Mouse (Mus musculus) neutrophil, adult 65 days (primary cell): ENCODE data around the gene Abt1. TPM values are rescaled to one million over a fixed set of nuclear protein-coding genes. Genes with fewer than 3 reads are reported as not detected.

Experiments
- total RNA-seq: library from RNA; stranded (reverse); gene quantifications from 2 replicates; pipeline ENCODE4 v1.2.4, GENCODE M21; 2023

The Abt1 gene
- total RNA-seq, result 9.1 and 10.2 TPM in 2 replicates

GRCm38 (mm10) chr13:23423286-23424051 lies at the start of gene Abt1:
TSS of gene Abt1 (minus strand) at chr13:23423866.

GRCm38 (mm10) chr13:23465600-23466109 lies 42.0 kb upstream of the Abt1 start, which contains the start of gene Btn1a1:
TSS of gene Btn1a1 (minus strand) at chr13:23465901.

GRCm38 (mm10) chr13:23368583-23369420 lies 54.9 kb downstream of the Abt1 start, which contains the start of gene Zfp322a:
TSS of gene Zfp322a (minus strand) at chr13:23369208.

Other genes starting within 250 kb of the Abt1 start
- not detected in 2 replicates for gene Vmn1r220, start 235.9 kb downstream of the Abt1 start, total RNA-seq
- gene Vmn1r221, start 209.7 kb downstream of the Abt1 start, total RNA-seq, result not detected in 2 replicates
- not detected in 2 replicates for gene Vmn1r222, start 187.9 kb downstream of the Abt1 start, total RNA-seq
- gene Vmn1r223, start 176.7 kb downstream of the Abt1 start, total RNA-seq, result not detected in 2 replicates
- 7.8 and 8.0 TPM in 2 replicates for gene Zfp322a, start 54.7 kb downstream of the Abt1 start, total RNA-seq
- gene Btn1a1, start 42.0 kb upstream of the Abt1 start, total RNA-seq, result not detected in 2 replicates
- not detected in 2 replicates for gene Btn2a2, start 65.0 kb upstream of the Abt1 start, total RNA-seq
- gene Hist1h4h, start 107.2 kb upstream of the Abt1 start, total RNA-seq, result 492 and 1,085 TPM in 2 replicates
- 675 and 802 TPM in 2 replicates for gene Hist1h2af, start 110.0 kb upstream of the Abt1 start, total RNA-seq
- 96.3 and 179 TPM in 2 replicates for gene Hist1h3g, start 111.6 kb upstream of the Abt1 start, total RNA-seq
- gene Hist1h2bh, start 119.5 kb upstream of the Abt1 start, total RNA-seq, result 54.8 and 79.6 TPM in 2 replicates
- 164 and 316 TPM in 2 replicates for gene Hist1h3f, start 120.2 kb upstream of the Abt1 start, total RNA-seq
- 1,320 and 1,633 TPM in 2 replicates for gene Hist1h4f, start 127.8 kb upstream of the Abt1 start, total RNA-seq
- gene Hist1h1d, start 129.4 kb upstream of the Abt1 start, total RNA-seq, result 65.0 and 74.8 TPM in 2 replicates
- 389 and 653 TPM in 2 replicates for gene Hist1h3e, start 138.5 kb upstream of the Abt1 start, total RNA-seq
- 112 and 128 TPM in 2 replicates for gene Hist1h2ae, start 147.4 kb upstream of the Abt1 start, total RNA-seq
- 877 and 1,185 TPM in 2 replicates for gene Hist1h2bg, start 147.5 kb upstream of the Abt1 start, total RNA-seq
- gene Hist1h2bf, start 150.3 kb upstream of the Abt1 start, total RNA-seq, result 501 and 811 TPM in 2 replicates
- 41.5 and 76.0 TPM in 2 replicates for gene Hist1h2ad, start 150.5 kb upstream of the Abt1 start, total RNA-seq
- gene Hist1h3d, start 151.9 kb upstream of the Abt1 start, total RNA-seq, result 49.0 and 98.9 TPM in 2 replicates
- 447 and 512 TPM in 2 replicates for gene Hist1h4d, start 157.7 kb upstream of the Abt1 start, total RNA-seq
- gene Hist1h2be, start 197.3 kb upstream of the Abt1 start, total RNA-seq, result 59.1 and 80.7 TPM in 2 replicates
- 628 and 671 TPM in 2 replicates for gene Hist1h1e, start 198.7 kb upstream of the Abt1 start, total RNA-seq